Mouse (Mus musculus) heart, embryonic 15.5 days (tissue): ENCODE results near the gene Aicda. TPM values are rescaled to one million over a fixed set of nuclear protein-coding genes. Genes with fewer than 3 reads are reported as not detected.
A peak's percentile ranks its signal among the peaks of the same experiment; 100 is the strongest.
"Not testable (repeated sequence)": the region's sequence is repeated elsewhere in the genome, so short reads cannot be mapped to it uniquely, and the experiment has no call there.

Experiments used
- ATAC-seq: fragments of 200-750 bp; cut with Nextera tagmentation; replicated peaks from 2 replicates; pipeline ENCODE4 v1.8.0; 2017; ENCODE audit warnings: low read depth, moderate TSS enrichment; ENCODE audit not compliant: insufficient number of reproducible peaks, insufficient read depth, low FRiP score
- H3K27ac ChIP-seq: fragments of 300-500 bp; sonication (generic); 2 replicates; pipeline ENCODE4 v1.5.1; 2015; ENCODE audit warnings: mild to moderate bottlenecking, inconsistent platforms
- H3K27me3 ChIP-seq: fragments of 300-500 bp; sonication (generic); 2 replicates; pipeline ENCODE4 v1.6.1; 2015; ENCODE audit warnings: inconsistent platforms
- H3K36me3 ChIP-seq: fragments of 300-500 bp; sonication (generic); 2 replicates; pipeline ENCODE4 v1.6.1; 2015; ENCODE audit warnings: mild to moderate bottlenecking, inconsistent platforms
- H3K4me1 ChIP-seq: fragments of 300-500 bp; sonication (generic); replicated peaks from 2 replicates; pipeline ENCODE4 v1.6.1; 2015; ENCODE audit warnings: inconsistent platforms
- H3K4me2 ChIP-seq: fragments of 300-500 bp; sonication (generic); 2 replicates; pipeline ENCODE4 v1.6.1; 2015; ENCODE audit warnings: inconsistent platforms, mild to moderate bottlenecking, moderate library complexity
- H3K4me3 ChIP-seq: fragments of 300-500 bp; sonication (generic); 2 replicates; pipeline ENCODE4 v1.5.1; 2015; ENCODE audit warnings: mild to moderate bottlenecking, inconsistent platforms
- H3K9ac ChIP-seq: fragments of 300-500 bp; sonication (generic); 2 replicates; pipeline ENCODE4 v1.6.1; 2015; ENCODE audit warnings: mild to moderate bottlenecking, inconsistent platforms
- H3K9me3 ChIP-seq: fragments of 300-500 bp; sonication (generic); replicated peaks from 2 replicates; pipeline ENCODE4 v1.6.1; 2016; ENCODE audit warnings: inconsistent platforms
- WGBS: fragments of 180-500 bp; shearing (Covaris S2); methylation state at CpG from one replicate; pipeline ENCODE4 v1.1.7; 2015; ENCODE audit warnings: mixed read lengths; 5-methylcytosine and 5-hydroxymethylcytosine counted together
- polyA plus RNA-seq: library from polyadenylated mRNA; unstranded; fragments of >200 nt; fragmentation: Nextera tagmentation; extraction: Ambion mirVana; gene quantifications from 2 replicates; pipeline ENCODE4 v1.2.1, GENCODE M21; 2015

The Aicda gene
- polyA plus RNA-seq, 1 experiment from 2014 or later, result not detected

GRCm38 (mm10) chr6:122527596-122527995, 26.0 kb upstream of the Aicda start:
- Histone ChIP-seq H3K4me3 (no peak overlapping the region), H3K9me3 (no peaks in the 10 kb centered on the region), H3K27me3 (no peaks in the 10 kb centered on the region), H3K4me1 (no peaks in the 10 kb centered on the region), H3K9ac (no peak overlapping the region), H3K27ac (no peak overlapping the region), H3K4me2 (peak overlapping the region; percentile 7; the same call in 1 of the 2 replicates), H3K36me3 (no peaks in the 10 kb centered on the region)
- 23% methylated on average over 12 of the region's 12 CpGs for WGBS
- ATAC-seq, result no peak

- no peaks in the 10 kb centered on the region for H3K9me3 ChIP-seq
- H3K4me3 ChIP-seq, result no peak overlapping the region
- ATAC-seq, result no peak
- WGBS, result 79% methylated on average over 11 of the region's 11 CpGs
- H3K27me3 ChIP-seq, result no peaks in the 10 kb centered on the region
- no peaks in the 10 kb centered on the region for H3K36me3 ChIP-seq
- H3K27ac ChIP-seq, result no peak overlapping the region
- H3K4me2 ChIP-seq, result no peak overlapping the region
- 0 out of 2 replicates have a peak, but pooled peaks cover 2% of the 10 kb centered on the region for H3K4me1 ChIP-seq
- H3K9ac ChIP-seq, result no peak overlapping the region
Observed at GRCm38 (mm10) chr6:122528136-122528535, 25.5 kb upstream of the Aicda start.

GRCm38 (mm10) chr6:122531466-122532174, 22.0 kb upstream of the Aicda start:
- WGBS, result 72% methylated on average over 8 of the region's 8 CpGs
- H3K36me3 ChIP-seq, result no peaks in the 10 kb centered on the region
- H3K9me3 ChIP-seq, result no peaks in the 10 kb centered on the region
- no peak overlapping the region for H3K9ac ChIP-seq
- H3K4me2 ChIP-seq, result no peak overlapping the region
- H3K4me1 ChIP-seq, result 0 out of 2 replicates have a peak, but pooled peaks cover 2% of the 10 kb centered on the region
- H3K27me3 ChIP-seq, result no peaks in the 10 kb centered on the region
- H3K4me3 ChIP-seq, result no peak overlapping the region
- no peak for ATAC-seq
- H3K27ac ChIP-seq, result no peak overlapping the region

GRCm38 (mm10) chr6:122532883-122533302, 20.7 kb upstream of the Aicda start:
- no peak for ATAC-seq
- no peaks in the 10 kb centered on the region for H3K27me3 ChIP-seq
- H3K9ac ChIP-seq, result no peak overlapping the region
- WGBS, result 14% methylated on average over 4 of the region's 4 CpGs
- 0 out of 2 replicates have a peak, but pooled peaks cover 2% of the 10 kb centered on the region for H3K4me1 ChIP-seq
- peak overlapping the region; percentile 43 for H3K4me2 ChIP-seq
- H3K4me3 ChIP-seq, result 0 out of 2 replicates have a peak overlapping the region, but pooled peaks have one; percentile 11
- no peaks in the 10 kb centered on the region for H3K9me3 ChIP-seq
- H3K27ac ChIP-seq, result no peak overlapping the region
- no peaks in the 10 kb centered on the region for H3K36me3 ChIP-seq

- H3K27ac ChIP-seq, result no peak overlapping the region
- no peak overlapping the region for H3K9ac ChIP-seq
- H3K4me3 ChIP-seq, result no peak overlapping the region
- ATAC-seq, result no peak
- 72% methylated on average over 3 of the region's 3 CpGs for WGBS
- 0 out of 2 replicates have a peak, but pooled peaks cover 2% of the 10 kb centered on the region for H3K4me1 ChIP-seq
- H3K9me3 ChIP-seq, result no peaks in the 10 kb centered on the region
- no peaks in the 10 kb centered on the region for H3K36me3 ChIP-seq
- no peak overlapping the region for H3K4me2 ChIP-seq
- no peaks in the 10 kb centered on the region for H3K27me3 ChIP-seq
Observed at GRCm38 (mm10) chr6:122534032-122534431, 19.6 kb upstream of the Aicda start.

- WGBS, result 89% methylated on average over 9 of the region's 9 CpGs
- no peak for ATAC-seq
- Histone ChIP-seq H3K27ac (no peak overlapping the region), H3K4me2 (no peak overlapping the region), H3K27me3 (no peaks in the 10 kb centered on the region), H3K9me3 (no peaks in the 10 kb centered on the region), H3K4me3 (no peak overlapping the region), H3K4me1 (no peaks in the 10 kb centered on the region), H3K36me3 (no peaks in the 10 kb centered on the region), H3K9ac (no peak overlapping the region)
Observed at GRCm38 (mm10) chr6:122539564-122539963, 14.0 kb upstream of the Aicda start.

- H3K27me3 ChIP-seq, H3K36me3 ChIP-seq, H3K9me3 ChIP-seq, H3K4me3 ChIP-seq, H3K4me2 ChIP-seq, ATAC-seq, H3K27ac ChIP-seq, H3K9ac ChIP-seq, H3K4me1 ChIP-seq: not testable (repeated sequence)
- WGBS, result 79% methylated on average over 5 of the region's 5 CpGs
Observed at GRCm38 (mm10) chr6:122542459-122542858, 11.1 kb upstream of the Aicda start.

- 60% methylated on average over 5 of the region's 5 CpGs for WGBS
Observed at GRCm38 (mm10) chr6:122543574-122543973, 10.0 kb upstream of the Aicda start.

GRCm38 (mm10) chr6:122544672-122545071, 8.9 kb upstream of the Aicda start:
- H3K27me3 ChIP-seq, result no peaks in the 10 kb centered on the region
- no peaks in the 10 kb centered on the region for H3K4me1 ChIP-seq
- no peaks in the 10 kb centered on the region for H3K36me3 ChIP-seq
- ATAC-seq, result no peak
- no peak overlapping the region for H3K27ac ChIP-seq
- H3K9ac ChIP-seq, result no peak overlapping the region
- 90% methylated on average over 1 of the region's 1 CpGs for WGBS
- no peak overlapping the region for H3K4me3 ChIP-seq
- no peak overlapping the region for H3K4me2 ChIP-seq
- H3K9me3 ChIP-seq, result no peaks in the 10 kb centered on the region

More at GRCm38 (mm10) chr6:122543574-122543973, 10.0 kb upstream of the Aicda start:
- ATAC-seq, result no peak
- no peaks in the 10 kb centered on the region for H3K27me3 ChIP-seq
- H3K4me3 ChIP-seq, result no peak overlapping the region
- H3K4me1 ChIP-seq, result no peaks in the 10 kb centered on the region
- H3K9me3 ChIP-seq, result no peaks in the 10 kb centered on the region
- no peak overlapping the region for H3K9ac ChIP-seq
- no peaks in the 10 kb centered on the region for H3K36me3 ChIP-seq
- H3K4me2 ChIP-seq, result no peak overlapping the region
- no peak overlapping the region for H3K27ac ChIP-seq

- no peaks in the 10 kb centered on the region for H3K36me3 ChIP-seq
- H3K4me3 ChIP-seq, result no peak overlapping the region
- H3K4me1 ChIP-seq, result no peaks in the 10 kb centered on the region
- WGBS, result 47% methylated on average over 9 of the region's 9 CpGs
- no peaks in the 10 kb centered on the region for H3K27me3 ChIP-seq
- no peak for ATAC-seq
- H3K4me2 ChIP-seq, result no peak overlapping the region
- H3K27ac ChIP-seq, result no peak overlapping the region
- H3K9me3 ChIP-seq, result no peaks in the 10 kb centered on the region
- H3K9ac ChIP-seq, result no peak overlapping the region
Observed at GRCm38 (mm10) chr6:122545289-122545882, 8.2 kb upstream of the Aicda start.

GRCm38 (mm10) chr6:122545948-122546347, 7.7 kb upstream of the Aicda start:
- H3K27me3 ChIP-seq, result no peaks in the 10 kb centered on the region
- H3K4me3 ChIP-seq, result no peak overlapping the region
- no peaks in the 10 kb centered on the region for H3K9me3 ChIP-seq
- no peak overlapping the region for H3K27ac ChIP-seq
- H3K4me1 ChIP-seq, result no peaks in the 10 kb centered on the region
- no peak overlapping the region for H3K4me2 ChIP-seq
- 71% methylated on average over 10 of the region's 10 CpGs for WGBS
- no peak overlapping the region for H3K9ac ChIP-seq
- H3K36me3 ChIP-seq, result no peaks in the 10 kb centered on the region
- no peak for ATAC-seq

- Histone ChIP-seq H3K27me3 (peaks cover 12% of the 10 kb centered on the region; the same call in 1 of the 2 replicates), H3K27ac (no peak overlapping the region), H3K4me1 (peaks cover 7% of the 10 kb centered on the region), H3K36me3 (no peaks in the 10 kb centered on the region), H3K4me3 (no peak overlapping the region), H3K4me2 (no peak overlapping the region), H3K9me3 (no peaks in the 10 kb centered on the region), H3K9ac (no peak overlapping the region)
- WGBS, result 71% methylated on average over 6 of the region's 6 CpGs
- ATAC-seq, result no peak
Observed at GRCm38 (mm10) chr6:122554102-122554501, 501 bp downstream of the Aicda start.
